Mouse (Mus musculus) liver, embryonic 13.5 days (tissue): ENCODE measurements around the gene Tmc3. TPM values are rescaled to one million over a fixed set of nuclear protein-coding genes. Genes with fewer than 3 reads are reported as not detected.

ENCODE experiments used
- ATAC-seq: fragments of 200-750 bp; cut with Nextera tagmentation; 2 replicates; pipeline ENCODE4 v1.8.0; 2017; ENCODE audit warnings: low read depth, mild to moderate bottlenecking, moderate number of reproducible peaks, moderate library complexity
- DNase-seq: peaks from one replicate; pipeline ENCODE4 v3.0.0; 2022
- H3K27ac ChIP-seq: fragments of 300-500 bp; sonication (generic); 2 replicates; pipeline ENCODE4 v1.5.1; 2015; ENCODE audit warnings: moderate library complexity, mild to moderate bottlenecking, inconsistent platforms
- H3K27me3 ChIP-seq: fragments of 300-500 bp; sonication (generic); 2 replicates; pipeline ENCODE4 v1.6.1; 2015; ENCODE audit warnings: mild to moderate bottlenecking, inconsistent platforms
- H3K36me3 ChIP-seq: fragments of 300-500 bp; sonication (generic); 2 replicates; pipeline ENCODE4 v1.6.1; 2015; ENCODE audit warnings: mild to moderate bottlenecking, inconsistent platforms
- H3K4me1 ChIP-seq: fragments of 300-500 bp; sonication (generic); replicated peaks from 2 replicates; pipeline ENCODE4 v1.6.1; 2015; ENCODE audit warnings: inconsistent platforms
- H3K4me2 ChIP-seq: fragments of 300-500 bp; sonication (generic); 2 replicates; pipeline ENCODE4 v1.6.1; 2015; ENCODE audit warnings: inconsistent platforms, mild to moderate bottlenecking, moderate library complexity
- H3K4me3 ChIP-seq: fragments of 300-500 bp; sonication (generic); replicated peaks from 2 replicates; pipeline ENCODE4 v1.5.1; 2015; ENCODE audit warnings: mild to moderate bottlenecking, inconsistent platforms
- H3K9ac ChIP-seq: fragments of 300-500 bp; sonication (generic); 2 replicates; pipeline ENCODE4 v1.6.1; 2015; ENCODE audit warnings: mild to moderate bottlenecking, inconsistent platforms
- H3K9me3 ChIP-seq: fragments of 300-500 bp; sonication (generic); replicated peaks from 2 replicates; pipeline ENCODE4 v1.6.1; 2016; ENCODE audit warnings: inconsistent platforms
- WGBS: fragments of 180-500 bp; shearing (Covaris S2); methylation state at CpG from one replicate; pipeline ENCODE4 v1.1.7; 2015; ENCODE audit not compliant: insufficient replicate concordance; 5-methylcytosine and 5-hydroxymethylcytosine counted together
- polyA plus RNA-seq: library from polyadenylated mRNA; unstranded; fragments of >200 nt; fragmentation: Nextera tagmentation; extraction: Ambion mirVana; gene quantifications from 2 replicates; pipeline ENCODE4 v1.2.1, GENCODE M21; 2015

The Tmc3 gene
- polyA plus RNA-seq, 1 experiment from 2014 or later: 0.44 TPM

DNA sequence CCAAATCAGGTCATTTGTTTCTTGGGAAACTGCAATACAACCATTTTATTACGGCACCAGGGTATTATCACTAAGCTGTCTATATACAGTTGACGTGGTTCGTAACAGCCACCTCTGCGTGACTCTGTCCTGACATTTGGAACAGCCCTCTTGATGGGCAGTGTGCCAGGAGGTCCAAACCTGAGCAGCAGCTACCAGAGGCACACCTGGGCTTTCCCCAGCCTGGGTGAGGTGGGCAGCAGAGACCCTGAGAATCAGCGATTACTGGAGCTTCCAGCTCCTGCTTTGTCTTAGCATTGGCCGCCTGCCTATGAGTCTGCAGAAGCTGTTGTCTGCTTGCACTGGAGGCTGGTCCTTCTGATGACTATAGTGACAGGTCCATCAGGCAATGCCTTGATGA lies 58.9 kb downstream of the Tmc3 start:
- Histone ChIP-seq H3K27ac (no peak overlapping the region), H3K9ac (no peak overlapping the region), H3K36me3 (peaks cover 11% of the 10 kb centered on the region; the same call in 1 of the 2 replicates), H3K27me3 (no peaks in the 10 kb centered on the region), H3K4me2 (no peak overlapping the region), H3K4me1 (no peaks in the 10 kb centered on the region), H3K9me3 (no peaks in the 10 kb centered on the region), H3K4me3 (no peak overlapping the region)
- no peak for ATAC-seq
- no peak for DNase-seq
- 76% methylated on average over 6 of the region's 6 CpGs for WGBS

DNA sequence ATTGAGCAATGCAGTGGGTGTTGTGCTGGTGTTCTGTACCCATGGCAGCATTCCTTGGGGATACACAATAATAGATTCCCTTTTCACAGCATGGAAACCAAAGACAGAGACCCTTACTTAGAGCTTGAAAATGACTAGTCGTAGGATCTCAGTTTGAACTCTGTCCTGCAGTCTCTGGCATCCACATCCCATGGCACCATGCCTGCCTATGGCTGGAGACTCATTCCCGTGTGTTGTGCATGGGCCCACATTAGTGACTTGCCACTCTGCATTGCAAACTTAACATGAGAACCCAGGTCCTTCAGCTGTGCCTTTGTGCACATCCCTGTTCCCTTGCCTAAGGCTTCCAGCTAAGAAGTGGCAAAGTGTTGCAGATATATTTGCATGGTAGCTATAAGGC lies 60.0 kb downstream of the Tmc3 start:
- no peaks in the 10 kb centered on the region for H3K27me3 ChIP-seq
- no peak overlapping the region for H3K4me3 ChIP-seq
- H3K4me2 ChIP-seq: no peak overlapping the region
- DNase-seq (no peak), ATAC-seq (no peak)
- no peaks in the 10 kb centered on the region; the same call in 1 of the 2 replicates for H3K4me1 ChIP-seq
- H3K27ac ChIP-seq: no peak overlapping the region
- 61% methylated on average over 2 of the region's 2 CpGs for WGBS
- no peaks in the 10 kb centered on the region for H3K9me3 ChIP-seq
- H3K36me3 ChIP-seq: peaks cover 8% of the 10 kb centered on the region; the same call in 1 of the 2 replicates
- H3K9ac ChIP-seq: no peak overlapping the region

DNA sequence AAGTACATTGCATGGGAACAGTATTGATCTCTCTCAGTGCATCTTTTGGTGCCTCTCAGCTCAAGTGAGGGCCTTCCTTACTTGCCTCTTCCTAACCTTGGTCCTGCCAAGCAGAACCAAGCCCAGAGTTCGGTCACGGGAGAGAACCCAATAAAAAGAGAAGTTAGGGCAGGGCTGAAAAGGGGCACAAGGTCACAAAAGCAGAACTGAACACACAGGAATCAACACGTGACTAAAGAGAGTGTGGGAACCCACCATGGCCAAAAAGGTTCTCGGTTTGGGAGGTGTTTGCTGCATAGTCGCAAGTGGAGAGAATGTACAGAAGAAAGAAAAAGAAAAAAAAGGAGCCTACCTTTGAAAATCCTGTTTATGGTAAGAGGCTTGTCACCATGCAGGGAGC lies 60.7 kb downstream of the Tmc3 start:
- H3K4me2 ChIP-seq: no peak overlapping the region
- no peak for DNase-seq
- WGBS: 40% methylated on average over 5 of the region's 5 CpGs
- no peaks in the 10 kb centered on the region for H3K9me3 ChIP-seq
- peaks cover 6% of the 10 kb centered on the region for H3K4me1 ChIP-seq
- H3K9ac ChIP-seq: no peak overlapping the region
- no peak for ATAC-seq
- H3K36me3 ChIP-seq: peaks cover 7% of the 10 kb centered on the region; the same call in 1 of the 2 replicates
- no peak overlapping the region for H3K27ac ChIP-seq
- no peaks in the 10 kb centered on the region for H3K27me3 ChIP-seq
- no peak overlapping the region for H3K4me3 ChIP-seq

DNA sequence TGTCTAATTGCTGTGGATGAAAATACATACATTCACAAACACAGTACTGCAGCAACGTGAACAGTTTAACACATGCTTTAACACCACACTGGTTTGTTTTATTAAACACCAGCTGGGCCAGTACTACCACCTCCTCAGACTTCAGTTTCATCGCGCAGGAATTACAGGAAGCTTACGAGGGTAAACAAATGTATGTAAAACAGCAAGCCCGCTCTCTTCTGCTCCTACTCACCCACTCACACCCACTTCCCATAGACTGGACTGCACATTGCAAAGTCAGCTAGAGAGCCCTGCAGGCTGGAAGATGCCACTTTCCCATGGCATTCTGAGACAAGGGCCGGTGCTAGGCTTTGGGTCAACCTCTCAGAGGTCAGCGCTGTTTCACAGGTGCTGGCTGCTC lies 64.1 kb downstream of the Tmc3 start:
- no peak for ATAC-seq
- Histone ChIP-seq H3K9me3 (no peaks in the 10 kb centered on the region), H3K4me2 (no peak overlapping the region), H3K36me3 (no peaks in the 10 kb centered on the region), H3K27me3 (no peaks in the 10 kb centered on the region), H3K4me3 (no peak overlapping the region), H3K9ac (no peak overlapping the region), H3K4me1 (peaks cover 6% of the 10 kb centered on the region), H3K27ac (no peak overlapping the region)
- WGBS: 72% methylated on average over 7 of the region's 7 CpGs
- no peak for DNase-seq

DNA sequence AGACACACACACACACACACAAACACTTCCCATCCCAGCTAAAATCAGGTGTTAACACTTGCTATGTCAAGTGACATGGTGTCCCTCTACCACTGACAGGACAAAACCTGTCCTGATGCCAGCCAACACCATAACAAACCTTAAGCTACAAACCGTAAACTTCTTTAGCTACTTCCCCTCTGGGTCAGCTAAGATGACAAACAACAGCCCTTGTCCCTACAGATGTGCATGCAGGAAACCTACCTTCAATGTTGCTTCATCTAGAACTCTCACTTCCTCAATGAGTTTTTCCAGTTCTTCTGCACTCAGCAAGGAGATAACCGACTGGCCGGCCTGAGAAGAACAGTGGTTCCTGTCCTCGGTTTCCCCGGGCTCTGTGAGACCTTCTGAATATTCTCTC lies 65.9 kb downstream of the Tmc3 start:
- H3K4me2 ChIP-seq: no peak overlapping the region
- no peak overlapping the region for H3K27ac ChIP-seq
- no peaks in the 10 kb centered on the region for H3K27me3 ChIP-seq
- 26% methylated on average over 5 of the region's 5 CpGs for WGBS
- H3K9ac ChIP-seq: no peak overlapping the region
- peaks cover 6% of the 10 kb centered on the region for H3K4me1 ChIP-seq
- DNase-seq: no peak
- H3K36me3 ChIP-seq: no peaks in the 10 kb centered on the region
- ATAC-seq: no peak
- H3K4me3 ChIP-seq: no peak overlapping the region
- no peaks in the 10 kb centered on the region for H3K9me3 ChIP-seq

DNA sequence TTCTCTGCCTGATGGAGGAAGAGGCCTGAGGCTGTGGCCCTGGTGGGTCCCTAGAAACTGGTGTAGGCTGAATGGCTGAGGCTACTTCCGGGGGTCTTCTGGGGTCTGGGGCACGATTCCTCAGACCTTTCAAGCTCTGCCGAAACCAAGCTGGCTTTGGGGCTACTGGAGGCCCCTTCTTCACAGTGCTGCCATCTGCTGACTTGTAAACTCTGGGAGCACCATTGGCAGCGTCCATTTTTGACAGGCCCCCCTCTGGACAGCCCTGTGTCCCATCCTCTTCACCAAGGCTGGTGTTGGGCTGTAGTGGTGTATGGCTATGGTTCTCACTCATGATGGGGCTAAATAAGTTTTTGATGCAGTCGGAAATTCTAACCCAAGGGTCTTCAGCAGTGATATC lies 67.8 kb downstream of the Tmc3 start:
- H3K27me3 ChIP-seq: no peaks in the 10 kb centered on the region
- H3K4me3 ChIP-seq: no peak overlapping the region
- DNase-seq (no peak), ATAC-seq (no peak)
- no peak overlapping the region for H3K4me2 ChIP-seq
- no peak overlapping the region for H3K27ac ChIP-seq
- no peaks in the 10 kb centered on the region for H3K9me3 ChIP-seq
- H3K36me3 ChIP-seq: no peaks in the 10 kb centered on the region
- peaks cover 6% of the 10 kb centered on the region for H3K4me1 ChIP-seq
- 59% methylated on average over 5 of the region's 5 CpGs for WGBS
- no peak overlapping the region for H3K9ac ChIP-seq

DNA sequence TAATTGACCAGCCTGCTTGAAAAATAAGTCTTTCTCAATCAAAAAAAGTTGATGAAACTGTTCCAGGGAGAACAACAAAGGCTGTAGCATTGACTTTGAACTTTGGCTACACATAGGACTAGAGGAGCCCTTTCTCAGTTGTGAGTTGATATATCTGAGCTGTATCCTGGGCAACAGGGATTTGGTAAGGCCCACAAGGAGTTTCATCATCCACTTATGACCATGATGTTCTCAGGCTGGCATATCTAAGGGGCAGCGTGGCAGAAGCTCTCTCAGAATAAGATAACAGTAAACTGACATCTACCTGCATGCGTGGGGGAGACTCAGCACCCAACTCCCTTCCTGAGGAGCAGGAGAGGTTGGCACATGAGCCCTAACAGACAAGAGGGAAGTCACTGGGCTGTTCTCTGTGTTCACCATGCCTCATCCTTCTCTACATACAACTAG lies 68.9 kb downstream of the Tmc3 start:
- Histone ChIP-seq H3K36me3 (no peaks in the 10 kb centered on the region), H3K4me3 (peak overlapping the region; percentile 41; the same call in 1 of the 2 replicates), H3K4me1 (peaks cover 6% of the 10 kb centered on the region), H3K27me3 (no peaks in the 10 kb centered on the region), H3K27ac (no peak overlapping the region), H3K4me2 (peak overlapping the region; percentile 39), H3K9ac (no peak overlapping the region), H3K9me3 (no peaks in the 10 kb centered on the region)
- DNase-seq (no peak), ATAC-seq (no peak)
- 34% methylated on average over 2 of the region's 2 CpGs for WGBS

DNA sequence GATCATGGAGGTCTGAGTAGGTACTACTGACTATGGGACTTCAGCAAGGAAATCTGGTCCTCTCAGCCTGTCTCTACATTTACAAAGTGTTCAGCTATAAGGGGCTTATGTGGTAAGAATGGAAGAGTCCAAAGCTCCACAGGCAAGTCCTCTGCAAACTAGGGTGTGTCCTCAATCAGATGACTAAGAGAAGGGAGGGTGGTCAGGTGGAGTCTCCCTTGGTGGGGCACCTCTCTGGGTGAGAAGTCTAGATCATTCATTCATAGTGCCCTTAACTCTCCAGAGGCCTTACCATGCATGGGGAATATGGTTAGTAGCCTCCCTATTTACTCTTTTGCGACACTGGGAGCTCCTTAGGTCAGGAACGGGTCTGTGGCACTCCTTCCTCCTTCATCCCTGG lies 69.5 kb downstream of the Tmc3 start:
- Histone ChIP-seq H3K9ac (no peak overlapping the region), H3K27ac (no peak overlapping the region), H3K9me3 (no peaks in the 10 kb centered on the region), H3K4me1 (peaks cover 6% of the 10 kb centered on the region), H3K36me3 (no peaks in the 10 kb centered on the region), H3K4me2 (peak overlapping the region; percentile 39), H3K4me3 (peak overlapping the region; percentile 41), H3K27me3 (no peaks in the 10 kb centered on the region)
- no peak for ATAC-seq
- WGBS: 35% methylated on average over 2 of the region's 2 CpGs
- no peak for DNase-seq

DNA sequence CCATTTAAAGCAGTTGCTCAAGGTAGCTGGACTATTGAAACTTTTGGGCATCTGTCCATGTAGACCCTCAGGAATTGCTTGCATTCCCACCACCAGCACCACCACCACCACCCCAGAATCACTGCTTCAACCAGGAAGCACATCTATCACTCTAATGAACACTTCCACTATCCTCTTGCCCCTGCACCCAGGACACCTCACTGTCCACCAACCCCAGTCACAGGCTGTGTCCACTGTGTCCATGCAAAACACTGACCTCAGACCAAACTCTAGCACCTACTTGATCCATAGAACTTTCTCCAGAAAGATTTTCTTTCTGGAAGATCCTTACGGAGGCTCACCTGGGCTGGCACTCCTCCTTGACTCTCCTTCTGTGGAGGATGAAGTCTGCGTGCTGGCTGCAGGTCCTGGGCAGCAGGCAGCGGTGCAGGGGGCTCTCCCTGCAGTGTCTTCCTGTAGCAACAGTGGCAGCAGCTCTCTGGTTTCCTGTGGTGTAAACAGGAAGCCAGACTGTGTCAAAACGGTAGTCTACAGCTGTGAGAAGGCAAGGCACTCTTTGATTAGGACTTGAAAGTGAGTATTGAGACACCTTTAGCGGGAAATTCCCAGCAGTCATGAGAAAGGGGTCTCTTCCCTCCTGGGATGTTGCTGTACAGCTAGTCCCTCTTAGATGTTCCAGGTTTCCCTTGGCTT lies 70.4 kb downstream of the Tmc3 start:
- Histone ChIP-seq H3K4me3 (peak overlapping the region; percentile 41), H3K27me3 (no peaks in the 10 kb centered on the region), H3K27ac (peak overlapping the region; percentile 37; the same call in 1 of the 2 replicates), H3K9me3 (no peaks in the 10 kb centered on the region), H3K4me1 (peaks cover 4% of the 10 kb centered on the region; the same call in 1 of the 2 replicates), H3K36me3 (no peaks in the 10 kb centered on the region), H3K4me2 (peak overlapping the region; percentile 39), H3K9ac (no peak overlapping the region)
- DNase-seq (no peak), ATAC-seq (no peak)
- WGBS: 11% methylated on average over 5 of the region's 5 CpGs

DNA sequence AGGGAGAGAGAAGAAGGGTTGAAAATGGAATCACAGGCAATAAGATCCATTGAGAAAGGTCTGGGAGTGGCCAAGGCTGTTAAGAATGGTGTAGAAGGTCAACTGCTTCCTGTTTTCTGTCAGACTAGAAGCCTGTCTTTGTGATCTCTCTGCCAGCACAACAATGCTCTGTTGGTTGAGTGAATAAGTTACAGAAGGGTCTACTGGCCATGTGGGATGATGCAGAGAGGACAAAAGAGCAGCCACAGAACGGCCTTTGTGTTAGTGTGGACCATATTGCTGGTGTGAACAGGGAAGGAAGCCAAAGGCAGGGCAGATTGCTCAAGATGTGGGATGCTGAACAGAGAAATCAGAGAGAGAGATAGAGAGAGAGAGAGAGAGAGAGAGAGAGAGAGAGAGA lies 74.0 kb downstream of the Tmc3 start:
- WGBS: 61% methylated on average over 1 of the region's 1 CpGs
- Histone ChIP-seq H3K4me2 (no peak overlapping the region), H3K27me3 (no peaks in the 10 kb centered on the region), H3K4me3 (no peak overlapping the region), H3K36me3 (no peaks in the 10 kb centered on the region), H3K9me3 (no peaks in the 10 kb centered on the region), H3K27ac (no peak overlapping the region), H3K9ac (no peak overlapping the region), H3K4me1 (no peaks in the 10 kb centered on the region)
- ATAC-seq (no peak), DNase-seq (no peak)

DNA sequence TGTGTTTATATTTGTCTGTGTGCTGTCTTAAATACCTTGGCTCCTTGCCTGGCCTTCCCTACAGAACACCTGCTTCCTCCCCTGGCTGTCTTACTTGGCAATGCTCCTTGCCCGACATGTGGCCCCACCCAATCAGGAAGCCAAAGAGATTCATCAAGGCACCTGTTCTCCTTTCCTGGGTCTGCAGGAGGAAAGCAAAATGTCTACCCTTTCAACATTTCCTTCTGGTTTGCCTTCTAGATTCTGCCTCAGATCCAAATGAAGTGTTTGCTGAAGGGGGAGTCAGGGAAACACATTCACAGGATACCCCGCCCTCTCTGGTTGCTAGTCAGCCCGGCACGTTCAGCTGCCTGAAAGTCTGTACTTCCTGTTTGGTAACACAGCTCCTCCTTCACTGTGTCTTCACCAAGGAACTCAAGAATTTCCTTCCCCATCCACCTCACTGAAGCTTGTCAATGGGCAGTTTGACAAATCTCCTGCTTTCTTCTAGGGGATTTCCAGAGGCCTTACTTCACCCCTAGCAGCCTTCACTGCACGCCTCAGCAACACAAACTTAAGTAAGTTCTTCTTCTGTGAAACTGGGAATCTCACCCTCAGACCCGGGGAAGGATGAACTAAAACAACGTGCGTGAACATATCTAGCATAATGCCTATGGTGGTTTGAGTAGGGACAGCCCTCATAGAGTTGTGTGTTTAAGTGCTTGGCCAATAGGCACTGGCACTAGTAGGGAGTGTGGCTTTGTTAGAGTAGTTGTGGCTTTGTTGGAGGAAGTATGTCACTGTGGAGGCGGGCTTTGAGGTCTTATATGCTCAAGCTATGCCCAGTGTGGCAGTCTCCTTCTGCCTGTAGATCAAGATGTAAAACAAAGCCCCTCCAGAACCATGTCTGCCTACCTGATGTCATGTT lies 74.7 kb downstream of the Tmc3 start:
- Histone ChIP-seq H3K27ac (0 out of 2 replicates have a peak overlapping the region, but pooled peaks have one; percentile 9), H3K9me3 (no peaks in the 10 kb centered on the region), H3K9ac (no peak overlapping the region), H3K4me2 (no peak overlapping the region), H3K4me3 (no peak overlapping the region), H3K36me3 (no peaks in the 10 kb centered on the region), H3K4me1 (no peaks in the 10 kb centered on the region), H3K27me3 (no peaks in the 10 kb centered on the region)
- DNase-seq: no peak
- 51% methylated on average over 9 of the region's 9 CpGs for WGBS
- 0 out of 2 replicates have a peak, but pooled peaks have one; percentile 41 for ATAC-seq
